Mouse (Mus musculus): ENCODE results near the gene Ttc7b.
A peak's percentile ranks its signal among the peaks of the same experiment; 100 is the strongest.

Gene Ttc7b

GRCm38 (mm10) chr12:100491967-100492611, 28.5 kb downstream of the Ttc7b start:
- DNase-seq (ENCODE audit: extremely low spot score, low read depth, low spot score): no peak

- DNase-seq (ENCODE audit: extremely low spot score, low read depth, low spot score): no peak
Measured at GRCm38 (mm10) chr12:100489799-100490198, 30.8 kb downstream of the Ttc7b start.

- no peak for DNase-seq (ENCODE audit: extremely low spot score, low read depth, low spot score)
Measured at GRCm38 (mm10) chr12:100488368-100488767, 32.3 kb downstream of the Ttc7b start.

- no peak for DNase-seq (ENCODE audit: extremely low spot score, low read depth, low spot score)
Measured at GRCm38 (mm10) chr12:100486232-100486631, 34.4 kb downstream of the Ttc7b start.

GRCm38 (mm10) chr12:100483054-100483453, 37.6 kb downstream of the Ttc7b start:
- no peak for DNase-seq (ENCODE audit: extremely low spot score, low read depth, low spot score)

GRCm38 (mm10) chr12:100482255-100482654, 38.4 kb downstream of the Ttc7b start:
- DNase-seq (ENCODE audit: extremely low spot score, low read depth, low spot score): no peak

- no peak for DNase-seq (ENCODE audit: extremely low spot score, low read depth, low spot score)
Measured at GRCm38 (mm10) chr12:100481443-100482026, 39.1 kb downstream of the Ttc7b start.

GRCm38 (mm10) chr12:100480642-100481442, 39.8 kb downstream of the Ttc7b start:
- DNase-seq (ENCODE audit: extremely low spot score, low read depth, low spot score): no peak

GRCm38 (mm10) chr12:100479892-100480621, 40.6 kb downstream of the Ttc7b start:
- DNase-seq (ENCODE audit: extremely low spot score, low read depth, low spot score): peak; percentile 79

GRCm38 (mm10) chr12:100479270-100479869, 41.3 kb downstream of the Ttc7b start:
- DNase-seq (ENCODE audit: extremely low spot score, low read depth, low spot score): no peak

- no peak for DNase-seq (ENCODE audit: extremely low spot score, low read depth, low spot score)
Measured at GRCm38 (mm10) chr12:100478615-100479014, 42.0 kb downstream of the Ttc7b start.

- no peak for DNase-seq (ENCODE audit: extremely low spot score, low read depth, low spot score)
Measured at GRCm38 (mm10) chr12:100478151-100478550, 42.5 kb downstream of the Ttc7b start.

GRCm38 (mm10) chr12:100477474-100477873, 43.2 kb downstream of the Ttc7b start:
- no peak for DNase-seq (ENCODE audit: extremely low spot score, low read depth, low spot score)

GRCm38 (mm10) chr12:100476351-100476750, 44.3 kb downstream of the Ttc7b start:
- no peak for DNase-seq (ENCODE audit: extremely low spot score, low read depth, low spot score)

GRCm38 (mm10) chr12:100475489-100475888, 45.1 kb downstream of the Ttc7b start:
- DNase-seq (ENCODE audit: extremely low spot score, low read depth, low spot score): no peak

GRCm38 (mm10) chr12:100474661-100475321, 45.8 kb downstream of the Ttc7b start:
- DNase-seq (ENCODE audit: extremely low spot score, low read depth, low spot score): no peak

GRCm38 (mm10) chr12:100470295-100470694, 50.3 kb downstream of the Ttc7b start:
- no peak for DNase-seq (ENCODE audit: extremely low spot score, low read depth, low spot score)

- no peak for DNase-seq (ENCODE audit: extremely low spot score, low read depth, low spot score)
Measured at GRCm38 (mm10) chr12:100469503-100470293, 50.9 kb downstream of the Ttc7b start.

- DNase-seq (ENCODE audit: extremely low spot score, low read depth, low spot score): no peak
Measured at GRCm38 (mm10) chr12:100465101-100465715, 55.4 kb downstream of the Ttc7b start.
